Mouse (Mus musculus) embryonic facial prominence, embryonic 14.5 days (tissue): ENCODE measurements around the gene Sphk1. TPM values are rescaled to one million over a fixed set of nuclear protein-coding genes. Genes with fewer than 3 reads are reported as not detected.
A peak's percentile ranks its signal among the peaks of the same experiment; 100 is the strongest.
"Not testable (repeated sequence)": the region's sequence is repeated elsewhere in the genome, so short reads cannot be mapped to it uniquely, and the experiment has no call there.

ENCODE experiments used
- ATAC-seq: fragments of 200-750 bp; cut with Nextera tagmentation; 2 replicates; pipeline ENCODE4 v1.8.0; 2017; ENCODE audit warnings: low read depth, moderate number of reproducible peaks, moderate TSS enrichment
- DNase-seq: peaks from one replicate; pipeline ENCODE4 v3.0.0-alpha.2; 2015; ENCODE audit warnings: low spot score
- H3K27ac ChIP-seq: fragments of 300-500 bp; sonication (generic); replicated peaks from 2 replicates; pipeline ENCODE4 v1.5.1; 2014; ENCODE audit warnings: low read depth, mild to moderate bottlenecking, low read length, moderate library complexity
- H3K27me3 ChIP-seq: fragments of 300-500 bp; sonication (generic); replicated peaks from 2 replicates; pipeline ENCODE4 v1.6.1; 2014; ENCODE audit warnings: low read length; ENCODE audit not compliant: control insufficient read depth, insufficient read depth
- H3K36me3 ChIP-seq: fragments of 300-500 bp; sonication (generic); 2 replicates; pipeline ENCODE4 v1.6.1; 2014; ENCODE audit warnings: low read length, mixed read lengths; ENCODE audit not compliant: control insufficient read depth, insufficient read depth
- H3K4me1 ChIP-seq: fragments of 300-500 bp; sonication (generic); 2 replicates; pipeline ENCODE4 v1.6.1; 2014; ENCODE audit warnings: antibody characterized with exemption, low read length; ENCODE audit not compliant: control insufficient read depth, insufficient read depth
- H3K4me2 ChIP-seq: fragments of 300-500 bp; sonication (generic); 2 replicates; pipeline ENCODE4 v1.6.1; 2014; ENCODE audit warnings: low read depth, mild to moderate bottlenecking, low read length, moderate library complexity, mixed read lengths
- H3K4me3 ChIP-seq: fragments of 300-500 bp; sonication (generic); 2 replicates; pipeline ENCODE4 v1.5.1; 2014; ENCODE audit warnings: low read depth, mild to moderate bottlenecking, low read length
- H3K9ac ChIP-seq: fragments of 300-500 bp; sonication (generic); 2 replicates; pipeline ENCODE4 v1.6.1; 2014; ENCODE audit warnings: low read depth, mild to moderate bottlenecking, low read length, moderate library complexity, mixed read lengths
- H3K9me3 ChIP-seq: fragments of 300-500 bp; sonication (generic); 2 replicates; pipeline ENCODE4 v1.6.1; 2016; ENCODE audit warnings: low read length; ENCODE audit not compliant: control insufficient read depth
- WGBS: fragments of 180-500 bp; shearing (Covaris S2); extraction: QIAGEN DNeasy Blood & Tissue Kit; methylation state at CpG from one replicate; pipeline ENCODE4 v1.1.7; 2014; 5-methylcytosine and 5-hydroxymethylcytosine counted together
- polyA plus RNA-seq: library from polyadenylated mRNA; unstranded; fragments of >200 nt; fragmentation: Nextera tagmentation; extraction: Ambion mirVana; gene quantifications from 2 replicates; pipeline ENCODE4 v1.2.1, GENCODE M21; 2014

Gene Sphk1
- polyA plus RNA-seq, 1 experiment from 2014 or later, result 7.8 TPM

DNA sequence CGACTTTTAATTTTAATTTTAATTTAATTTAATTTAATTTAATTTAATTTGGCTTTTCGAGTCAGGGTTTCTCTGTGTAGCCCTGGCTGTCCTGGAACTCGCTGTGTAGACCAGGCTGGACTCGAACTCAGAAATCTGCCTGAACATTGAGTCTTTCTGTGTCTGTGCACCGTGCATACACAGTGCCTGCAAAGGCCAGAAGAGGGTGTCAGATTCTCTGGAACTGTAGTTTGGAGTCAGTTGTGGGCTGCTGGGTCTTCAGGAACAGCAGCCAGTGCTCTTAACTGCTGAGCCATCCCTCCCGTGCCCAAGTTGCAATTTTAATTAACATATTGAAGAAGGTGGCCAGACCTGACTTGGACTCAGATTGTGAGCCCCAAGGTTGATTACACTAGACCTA is 39.4 kb upstream of the Sphk1 start:
- H3K4me3 ChIP-seq, result no peak overlapping the region
- H3K36me3 ChIP-seq, result peaks cover 19% of the 10 kb centered on the region; the same call in 1 of the 2 replicates
- H3K9me3 ChIP-seq, result no peaks in the 10 kb centered on the region
- 58% methylated on average over 6 of the region's 6 CpGs for WGBS
- peaks cover 15% of the 10 kb centered on the region for H3K4me1 ChIP-seq
- peak overlapping the region; percentile 88; the same call in 1 of the 2 replicates for H3K27ac ChIP-seq
- ATAC-seq (no peak), DNase-seq (no peak)
- no peaks in the 10 kb centered on the region for H3K27me3 ChIP-seq
- H3K4me2 ChIP-seq, result peak overlapping the region; percentile 74
- H3K9ac ChIP-seq, result no peak overlapping the region

DNA sequence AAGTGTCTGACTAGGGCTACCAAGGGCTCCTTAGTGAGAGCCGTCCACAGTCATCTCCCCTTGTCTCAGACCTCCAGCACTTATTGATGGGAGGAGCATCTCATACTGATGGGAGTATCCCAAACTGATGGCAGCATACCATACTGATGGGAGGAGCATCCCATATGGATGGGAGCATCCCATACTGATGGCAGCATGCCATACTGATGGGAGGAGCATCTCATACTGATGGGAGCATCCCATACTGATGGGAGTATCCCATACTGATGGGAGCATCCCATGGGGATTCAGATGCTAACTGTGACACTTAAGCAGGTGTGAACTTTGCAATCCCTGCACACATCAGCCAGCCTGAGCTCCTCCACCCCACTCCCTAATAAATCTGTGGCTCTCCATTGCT is 38.2 kb upstream of the Sphk1 start:
- not testable (repeated sequence) for H3K9ac ChIP-seq, H3K27ac ChIP-seq, H3K36me3 ChIP-seq, ATAC-seq, H3K9me3 ChIP-seq, H3K27me3 ChIP-seq, H3K4me2 ChIP-seq, H3K4me3 ChIP-seq, DNase-seq
- 100% methylated on average over 1 of the region's 1 CpGs for WGBS
- H3K4me1 ChIP-seq, result peaks cover 15% of the 10 kb centered on the region

DNA sequence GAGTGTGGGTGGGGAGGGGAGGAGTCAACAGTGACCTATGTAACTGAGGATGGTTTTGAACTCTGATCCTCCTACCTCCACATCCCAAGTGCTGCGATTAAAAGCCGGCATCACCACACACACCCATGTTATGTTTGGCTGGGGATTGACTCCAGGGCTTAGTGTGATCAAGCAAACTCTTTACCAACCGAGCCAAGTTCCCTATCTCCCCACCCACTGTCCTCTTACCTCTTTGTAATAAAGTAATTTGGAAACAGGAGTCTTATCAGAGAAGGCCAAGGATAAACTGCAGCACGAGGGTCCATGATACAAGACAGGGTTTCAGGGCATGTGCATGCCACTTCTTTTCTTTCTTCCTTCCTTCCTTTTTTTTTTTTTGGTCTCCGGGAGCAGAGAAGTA is 37.5 kb upstream of the Sphk1 start:
- Histone ChIP-seq H3K4me3 (no peak overlapping the region), H3K27me3 (no peaks in the 10 kb centered on the region), H3K27ac (no peak overlapping the region), H3K4me2 (no peak overlapping the region), H3K9me3 (peaks cover 3% of the 10 kb centered on the region; the same call in 1 of the 2 replicates), H3K4me1 (peaks cover 15% of the 10 kb centered on the region), H3K36me3 (0 out of 2 replicates have a peak, but pooled peaks cover under 1% of the 10 kb centered on the region), H3K9ac (no peak overlapping the region)
- 78% methylated on average over 5 of the region's 5 CpGs for WGBS
- DNase-seq, result no peak
- no peak for ATAC-seq

DNA sequence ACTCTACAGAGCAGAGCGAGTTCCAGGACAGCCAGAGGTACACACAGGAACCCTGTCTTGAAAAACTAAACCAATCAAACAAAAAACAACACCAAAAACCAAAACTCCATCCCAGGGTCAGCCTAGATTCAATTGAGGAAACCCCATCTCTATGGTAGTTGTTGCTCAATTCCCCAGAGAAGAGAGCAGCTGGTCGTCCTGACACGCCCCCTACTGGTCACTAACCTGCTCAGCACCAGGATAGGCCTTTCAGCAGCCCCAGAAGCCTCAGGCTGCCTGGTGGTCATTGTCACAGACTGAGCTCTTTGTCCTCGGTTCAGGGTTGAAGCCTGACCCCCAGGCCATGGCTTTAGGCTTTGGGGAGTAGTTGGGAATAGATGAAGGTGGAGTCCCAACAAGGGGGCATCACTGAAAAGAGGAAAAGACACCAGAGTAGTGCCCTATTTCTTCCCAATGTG is 36.9 kb upstream of the Sphk1 start, which contains the start of gene Prpsap1:
Gene Prpsap1 (minus strand): TSS at position 408 of the 458 bp plus-strand sequence.
- H3K27me3 ChIP-seq, result no peaks in the 10 kb centered on the region

DNA sequence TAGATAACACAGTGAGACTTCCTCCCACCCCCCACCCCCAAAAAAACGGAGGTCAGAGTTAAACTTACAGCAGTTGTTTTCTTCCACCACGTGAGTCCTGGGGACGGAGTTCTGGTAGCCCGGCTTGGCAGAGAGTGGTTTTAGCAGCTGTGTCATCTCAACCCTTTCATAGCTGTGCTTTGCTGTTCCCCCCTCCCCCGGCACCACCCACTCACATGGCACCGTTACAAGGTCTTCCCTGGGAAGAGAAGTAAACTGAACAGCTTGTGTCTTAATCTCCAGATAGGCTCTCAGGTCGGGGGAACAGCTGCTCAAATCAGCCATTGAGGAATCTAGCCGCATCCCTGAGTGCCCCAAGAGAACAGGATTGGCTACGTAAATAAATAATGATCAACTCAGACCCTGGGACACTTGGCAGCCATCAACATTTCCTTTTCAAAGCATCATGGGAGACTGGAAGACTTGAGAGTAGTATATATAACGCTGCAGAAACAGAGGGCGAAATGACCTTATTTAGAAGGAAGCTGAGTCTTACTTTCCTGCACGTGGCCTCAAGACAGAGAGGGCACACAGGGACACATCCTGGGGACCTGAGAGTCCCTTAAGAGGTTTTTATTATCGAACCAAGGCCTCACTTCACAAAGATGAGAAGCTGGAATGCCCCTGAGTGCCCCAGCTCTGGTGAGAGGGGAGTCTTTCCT is 36.1 kb upstream of the Sphk1 start:
- WGBS, result 44% methylated on average over 13 of the region's 13 CpGs
- Histone ChIP-seq H3K9me3 (peaks cover 3% of the 10 kb centered on the region; the same call in 1 of the 2 replicates), H3K27me3 (no peaks in the 10 kb centered on the region), H3K4me1 (peaks cover 10% of the 10 kb centered on the region; the same call in 1 of the 2 replicates), H3K4me2 (no peak overlapping the region), H3K36me3 (no peaks in the 10 kb centered on the region), H3K9ac (peak overlapping the region; percentile 14; the same call in 1 of the 2 replicates), H3K27ac (peak overlapping the region; percentile 68), H3K4me3 (no peak overlapping the region)
- ATAC-seq, result peak; percentile 10; the same call in 1 of the 2 replicates
- peak; percentile 79 for DNase-seq

More for the DNA sequence above, 36.9 kb upstream of the Sphk1 start, which contains the start of gene Prpsap1:
- WGBS, result 27% methylated on average over 4 of the region's 4 CpGs
- no peak within 1 kb of the TSS for H3K4me3 ChIP-seq
- H3K4me1 ChIP-seq, result peaks cover 15% of the 10 kb centered on the region
- ATAC-seq, result no peak
- H3K36me3 ChIP-seq, result no peaks in the 10 kb centered on the region
- no peak within 1 kb of the TSS for H3K4me2 ChIP-seq
- H3K9me3 ChIP-seq, result peaks cover 3% of the 10 kb centered on the region; the same call in 1 of the 2 replicates
- peak; percentile 63 for DNase-seq
- H3K27ac ChIP-seq, result peak within 1 kb of the TSS; percentile 68
- peak within 1 kb of the TSS; percentile 14; the same call in 1 of the 2 replicates for H3K9ac ChIP-seq

DNA sequence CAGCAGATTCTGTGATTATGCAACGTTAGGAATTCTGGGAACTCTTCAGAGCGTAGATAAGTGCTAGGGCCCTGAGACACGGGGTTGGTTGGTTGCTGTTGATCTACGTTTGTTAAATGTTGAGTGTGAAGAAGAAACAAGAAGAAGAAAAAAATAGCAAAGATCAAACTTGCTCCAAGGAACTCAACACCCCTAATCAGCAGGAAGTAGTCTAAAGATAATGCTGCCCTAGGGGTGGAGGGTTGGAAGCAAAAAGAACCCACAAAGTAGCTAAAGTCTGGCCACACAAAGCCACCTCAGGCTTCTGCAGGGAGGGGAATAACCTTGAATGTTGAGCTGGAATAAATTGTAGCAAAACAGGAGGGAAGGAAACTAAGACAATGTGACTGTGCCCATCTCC is 33.4 kb upstream of the Sphk1 start:
- Histone ChIP-seq H3K27me3 (no peaks in the 10 kb centered on the region), H3K4me3 (no peak overlapping the region), H3K9ac (no peak overlapping the region), H3K4me1 (peaks cover 7% of the 10 kb centered on the region; the same call in 1 of the 2 replicates), H3K27ac (no peak overlapping the region), H3K9me3 (peaks cover 3% of the 10 kb centered on the region; the same call in 1 of the 2 replicates), H3K36me3 (no peaks in the 10 kb centered on the region), H3K4me2 (no peak overlapping the region)
- DNase-seq (no peak), ATAC-seq (no peak)
- 88% methylated on average over 4 of the region's 4 CpGs for WGBS

DNA sequence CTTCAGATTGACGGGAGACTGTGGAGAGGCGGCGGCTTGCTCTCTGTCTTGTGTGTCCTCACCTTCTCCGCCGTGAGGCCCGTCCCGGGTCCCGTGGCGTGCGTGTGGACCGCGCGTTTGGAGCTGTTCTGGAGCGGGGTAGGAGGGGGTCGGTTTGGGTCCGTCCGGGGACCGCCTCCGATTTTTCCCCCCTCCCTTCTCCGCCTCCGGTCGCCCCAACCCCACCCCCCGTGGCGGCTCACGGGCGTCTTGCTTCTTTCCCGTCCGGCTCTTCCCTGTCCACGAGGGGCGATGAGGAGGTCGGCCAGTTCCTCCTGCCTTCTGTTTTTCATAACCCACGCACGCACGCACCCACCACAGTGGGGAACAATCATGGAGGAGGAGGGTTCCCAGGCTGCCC is 32.1 kb upstream of the Sphk1 start:
- ATAC-seq, result no peak
- Histone ChIP-seq H3K9me3 (peaks cover 3% of the 10 kb centered on the region; the same call in 1 of the 2 replicates), H3K4me1 (peaks cover 7% of the 10 kb centered on the region; the same call in 1 of the 2 replicates), H3K4me2 (peak overlapping the region; percentile 56), H3K27me3 (no peaks in the 10 kb centered on the region), H3K9ac (peak overlapping the region; percentile 49; the same call in 1 of the 2 replicates), H3K36me3 (no peaks in the 10 kb centered on the region), H3K27ac (no peak overlapping the region), H3K4me3 (peak overlapping the region; percentile 32)
- DNase-seq, result no peak
- 19% methylated on average over 34 of the region's 34 CpGs for WGBS

DNA sequence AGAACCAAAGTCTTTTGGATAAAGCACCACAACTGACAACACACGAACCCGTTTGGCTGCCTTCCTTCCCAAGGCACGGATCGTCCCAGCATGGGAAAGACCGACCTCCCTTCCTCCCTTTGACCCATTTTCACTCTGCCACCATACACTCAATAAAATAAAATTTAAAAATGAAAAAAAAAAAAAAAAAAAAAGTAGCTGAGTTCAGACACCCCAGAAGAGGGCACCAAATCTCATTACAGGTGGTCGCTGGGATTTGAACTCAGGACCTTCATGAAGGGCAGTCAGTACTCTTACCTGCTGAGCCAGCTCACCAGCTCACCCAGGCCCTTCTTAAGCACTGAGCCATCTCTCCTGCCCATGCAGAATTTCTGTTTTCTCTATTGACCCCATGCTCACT is 31.7 kb upstream of the Sphk1 start:
- Histone ChIP-seq H3K4me1 (peaks cover 7% of the 10 kb centered on the region; the same call in 1 of the 2 replicates), H3K9me3 (peaks cover 3% of the 10 kb centered on the region; the same call in 1 of the 2 replicates), H3K27ac (no peak overlapping the region), H3K4me2 (peak overlapping the region; percentile 56; the same call in 1 of the 2 replicates), H3K36me3 (no peaks in the 10 kb centered on the region), H3K27me3 (no peaks in the 10 kb centered on the region), H3K4me3 (peak overlapping the region; percentile 32), H3K9ac (peak overlapping the region; percentile 49; the same call in 1 of the 2 replicates)
- DNase-seq (no peak), ATAC-seq (no peak)
- 42% methylated on average over 6 of the region's 6 CpGs for WGBS
